Mouse (Mus musculus): ENCODE data around the gene Mmp17. TPM values are rescaled to one million over a fixed set of nuclear protein-coding genes. Genes with fewer than 3 reads are reported as not detected.

The Mmp17 gene
- total RNA-seq, 2 experiments from 2014 or later: 0.20 to 0.44 TPM

Other genes starting within 250 kb of the Mmp17 start
- gene Sfswap, start 82.9 kb upstream of the Mmp17 start, total RNA-seq (2021): 10 to 100 TPM; 23.8 to 24.6 TPM
- 1 to 10 TPM; 1.3 to 2.2 TPM for gene Zfp11, start 85.9 kb downstream of the Mmp17 start, total RNA-seq (2021)
- not detected for gene Sept14, start 124.3 kb downstream of the Mmp17 start, total RNA-seq (2021)
- gene Mrps17, start 131.3 kb downstream of the Mmp17 start, total RNA-seq (2021): 10 to 100 TPM; 53.7 to 63.5 TPM
- gene Nipsnap2, start 140.9 kb downstream of the Mmp17 start, total RNA-seq (2021): 100 to 1,000 TPM; 503 to 556 TPM
- gene Psph, start 203.3 kb downstream of the Mmp17 start, total RNA-seq (2021): 10 to 100 TPM; 13.1 to 15.2 TPM